Mouse (Mus musculus): ENCODE results near the gene Kcnd3. TPM values are rescaled to one million over a fixed set of nuclear protein-coding genes. Genes with fewer than 3 reads are reported as not detected.
A peak's percentile ranks its signal among the peaks of the same experiment; 100 is the strongest.

Kcnd3 gene
- total RNA-seq, 2 experiments from 2014 or later: 0.05 to 0.14 TPM

DNA sequence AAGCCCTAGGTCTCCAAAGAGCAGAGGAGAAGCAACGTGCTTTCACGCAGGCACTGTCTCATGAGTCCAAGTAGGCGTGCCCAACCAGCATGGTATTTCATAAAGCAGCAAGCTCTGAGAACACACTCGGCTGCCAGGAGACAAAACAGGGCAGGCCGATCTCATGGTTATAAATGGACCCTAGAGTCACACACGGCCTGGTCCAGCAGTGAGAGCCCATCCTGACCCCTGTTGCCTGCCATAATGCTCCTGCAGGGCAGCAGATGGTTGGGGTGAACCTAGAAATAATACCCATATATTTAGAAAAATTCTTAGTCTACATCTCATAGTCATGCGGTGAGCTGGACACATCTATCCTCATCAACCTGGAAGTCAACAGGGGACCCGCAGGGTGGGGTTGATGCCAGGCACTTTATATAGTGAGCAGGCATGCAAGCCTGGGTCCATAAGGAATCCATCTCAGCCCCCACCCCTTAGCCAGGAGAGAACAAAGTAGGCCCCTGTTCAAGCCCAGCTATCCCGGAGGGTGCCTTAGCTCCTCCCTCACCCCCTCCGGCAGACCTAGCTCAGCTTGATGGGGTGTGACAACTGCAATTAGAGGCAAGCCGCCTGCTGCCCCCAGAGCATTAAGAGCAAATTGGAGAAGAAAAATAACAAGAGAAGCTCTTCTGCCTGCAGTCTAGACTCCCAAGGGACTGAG, 265.9 kb downstream of the Kcnd3 start:
- DNase-seq (ENCODE audit: low spot score): peak; percentile 76

DNA sequence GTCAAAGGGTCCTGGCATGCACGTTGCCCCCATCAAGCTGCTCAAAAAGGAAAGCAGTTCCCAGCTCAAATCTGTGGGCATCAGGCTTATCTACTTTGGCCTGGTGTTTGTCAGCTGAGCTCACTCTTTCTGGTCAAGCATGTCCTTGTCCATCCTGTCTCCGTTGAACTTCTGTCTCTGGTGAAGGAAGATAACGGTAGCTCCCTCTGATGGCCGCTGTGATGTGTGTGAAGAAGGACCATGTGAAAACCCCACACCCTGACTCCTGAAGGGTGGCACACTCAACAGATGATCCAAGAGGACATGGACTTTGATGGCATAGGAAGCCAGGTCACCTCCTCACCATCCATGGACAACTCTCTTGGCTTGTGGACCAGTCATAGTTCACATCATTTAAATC, 266.6 kb downstream of the Kcnd3 start:
- no peak for DNase-seq (ENCODE audit: low spot score)

GRCm38 (mm10) chr3:105719979-105720378, 267.8 kb downstream of the Kcnd3 start:
- no peak for DNase-seq (ENCODE audit: low spot score)

- no peak for DNase-seq (ENCODE audit: low spot score)
Observed at GRCm38 (mm10) chr3:105720514-105720913, 268.4 kb downstream of the Kcnd3 start.

GRCm38 (mm10) chr3:105721681-105722201, 269.6 kb downstream of the Kcnd3 start:
- DNase-seq (ENCODE audit: low spot score): no peak

GRCm38 (mm10) chr3:105722510-105722909, 270.4 kb downstream of the Kcnd3 start:
- DNase-seq (ENCODE audit: low spot score): no peak

Other genes starting within 250 kb of the Kcnd3 start
- 10 to 100 TPM in 1 of 2 experiments, 1 to 10 TPM in 1; 8.7 to 11.0 TPM for gene Ddx20, start 235.2 kb downstream of the Kcnd3 start, total RNA-seq (2021)

All from gastrocnemius, adult 18-20 months (tissue).